Mouse (Mus musculus): ENCODE measurements at regions not wholly inside any gene's neighbourhood (a gene's known extent, or its start where the extent isn't known, plus 50 kb on each side); places are given as distances from the start of the nearest gene placed in this dataset.
A peak's percentile ranks its signal among the peaks of the same experiment; 100 is the strongest.

- DNase-seq (ENCODE audit: low read depth, low spot score): no peak
Observed at GRCm38 (mm10) chr3:10697698-10698452, 362.4 kb upstream of the Gm38303 start.

DNA sequence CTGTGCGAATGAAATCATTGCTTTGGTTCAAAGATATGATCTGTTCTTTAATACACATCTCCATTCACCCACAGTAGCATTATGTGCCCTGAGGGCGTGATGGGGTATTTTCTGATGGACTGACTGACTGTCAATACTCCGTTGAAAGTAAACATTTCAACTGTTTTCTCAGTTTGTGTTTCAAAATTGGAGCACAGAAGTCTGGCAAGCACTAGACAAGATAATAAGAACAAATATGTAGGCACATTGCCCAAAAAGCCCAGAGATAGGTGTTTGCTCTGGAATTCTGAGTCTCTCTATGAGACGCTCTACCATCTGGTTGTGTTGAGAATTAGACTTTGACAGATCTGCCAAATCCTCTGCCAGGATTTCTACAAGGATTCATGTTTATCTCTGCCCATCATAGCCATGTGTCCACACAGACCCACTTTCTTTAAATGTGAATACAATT lies 350.0 kb upstream of the Gm38303 start:
- DNase-seq (ENCODE audit: low read depth, low spot score): peak; percentile 58

GRCm38 (mm10) chr3:10684885-10685500 lies 349.5 kb upstream of the Gm38303 start:
- peak; percentile 45 for DNase-seq (ENCODE audit: low read depth, low spot score)

GRCm38 (mm10) chr3:10681938-10682337 lies 346.5 kb upstream of the Gm38303 start:
- peak; percentile 27 for DNase-seq (ENCODE audit: low read depth, low spot score)

GRCm38 (mm10) chr3:10647975-10648511 lies 312.6 kb upstream of the Gm38303 start:
- no peak for DNase-seq (ENCODE audit: low read depth, low spot score)

Measured in telencephalon, adult 2 months (tissue).